Comparison of ENCODE assay signal across 8 mouse cellular contexts in the genomic region with DNA sequence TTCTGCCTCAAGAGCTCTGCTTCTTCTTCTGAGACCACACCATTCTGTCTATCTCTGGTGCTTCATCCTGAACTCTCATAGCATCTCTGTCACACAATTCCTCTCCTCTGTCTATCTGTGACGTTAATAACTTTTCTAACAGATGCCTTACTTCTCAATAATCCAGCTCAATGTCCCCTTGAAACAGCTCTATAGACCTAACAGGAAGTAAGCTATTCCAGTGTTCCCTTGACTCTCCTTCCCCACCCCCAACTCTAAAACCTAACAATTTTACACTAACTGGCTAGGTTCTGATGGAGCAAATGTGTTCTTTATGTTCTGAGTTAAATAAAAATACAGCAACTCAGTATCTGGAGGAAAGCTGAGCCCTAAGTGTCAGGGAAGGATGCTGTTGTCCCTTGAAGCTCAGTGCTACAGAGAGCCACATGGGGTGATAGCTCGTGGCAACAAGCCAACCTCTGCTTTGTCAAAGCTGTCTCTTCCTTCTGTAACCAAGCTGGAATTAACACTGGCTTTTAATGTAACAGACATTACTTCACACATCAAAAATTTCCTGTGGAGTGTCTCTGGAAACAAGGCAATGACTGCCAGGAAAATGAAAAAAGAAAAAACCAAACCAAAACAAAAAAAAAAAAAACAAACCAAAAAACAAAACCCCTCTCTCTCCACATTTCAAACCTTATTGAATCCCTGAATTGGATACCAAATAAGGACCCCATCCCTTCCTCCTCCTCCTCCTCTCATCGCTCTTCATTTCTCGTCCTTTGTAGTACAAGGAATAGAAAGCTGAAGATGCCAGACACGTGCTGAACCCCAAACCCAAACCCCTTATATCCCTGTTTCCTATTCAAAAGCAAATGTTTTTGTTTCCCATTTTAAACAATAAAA.
DNase-seq lines count a peak whose midpoint lies in the region; ATAC-seq lines count a peak whose summit lies in the region.

No protein-coding gene starts in this region.

- DNase-seq in adrenal gland, postnatal 25 days: peak; percentile 23
- no peak for DNase-seq in adrenal gland, postnatal 4 days (ENCODE audit: low spot score in 2 of 2)
- peak; percentile 45 for DNase-seq in midbrain, embryonic 11.5 days (ENCODE audit: low spot score, missing footprints)
- no peak for DNase-seq in midbrain, embryonic 10.5 days (ENCODE audit: low spot score)
- peak; percentile 46 for DNase-seq in heart, postnatal 25 days (ENCODE audit: low spot score)
- peak; percentile 65 for DNase-seq in lung, postnatal 14 days
- DNase-seq in thymus, adult 18-20 months: no peak

- no peaks in the 10 kb centered on the region for H3K36me3 ChIP-seq in midbrain, embryonic 11.5 days (ENCODE audit: control insufficient read depth, insufficient read depth, low read length)
- 0 out of 2 replicates have a peak, but pooled peaks cover 10% of the 10 kb centered on the region for H3K36me3 ChIP-seq in midbrain, embryonic 10.5 days

- intact Hi-C loops in heart, postnatal 25 days (cut with DNase I): no loop called here

- 69% methylated on average over 5 of the region's 5 CpGs for WGBS in midbrain, embryonic 11.5 days
- whole genome bisulfite sequencing in midbrain, embryonic 10.5 days: 78% methylated on average over 5 of the region's 5 CpGs

- H3K9ac ChIP-seq in midbrain, embryonic 11.5 days (ENCODE audit: low read length): no peak overlapping the region

- no peak for ATAC-seq in midbrain, embryonic 11.5 days (ENCODE audit: low FRiP score)
- no peak for ATAC-seq in megakaryocyte-erythroid progenitor cell, adult 5-6 weeks (replicated peaks; ENCODE audit: low FRiP score, low TSS enrichment, poor library complexity, severe bottlenecking)

- no peaks in the 10 kb centered on the region for H3K4me1 ChIP-seq in midbrain, embryonic 11.5 days (ENCODE audit: control insufficient read depth, insufficient read depth, low read length)
- H3K4me1 ChIP-seq in midbrain, embryonic 10.5 days: no peaks in the 10 kb centered on the region

- no peaks in the 10 kb centered on the region for H3K9me3 ChIP-seq in midbrain, embryonic 11.5 days (ENCODE audit: control insufficient read depth, low read length)
- no peaks in the 10 kb centered on the region for H3K9me3 ChIP-seq in midbrain, embryonic 10.5 days (replicated peaks)

- no peaks in the 10 kb centered on the region for H3K27me3 ChIP-seq in midbrain, embryonic 11.5 days (ENCODE audit: control insufficient read depth, insufficient read depth, low read length)
- no peaks in the 10 kb centered on the region for H3K27me3 ChIP-seq in midbrain, embryonic 10.5 days (ENCODE audit: low read depth, poor library complexity, severe bottlenecking)

- H3K4me2 ChIP-seq in midbrain, embryonic 11.5 days: no peak overlapping the region

- H3K4me3 ChIP-seq in midbrain, embryonic 11.5 days (ENCODE audit: low read depth, low read length): no peak overlapping the region
- H3K4me3 ChIP-seq in midbrain, embryonic 10.5 days: no peak overlapping the region

- no peak overlapping the region for H3K27ac ChIP-seq in midbrain, embryonic 11.5 days (ENCODE audit: low read depth, low read length)
- no peak overlapping the region for H3K27ac ChIP-seq in midbrain, embryonic 10.5 days (replicated peaks)

Comparison
In these comparisons a context has a peak if more than half of its experiments do, and no peak if none do; other contexts are left out.
1. DNase-seq: peak in adrenal gland, postnatal 25 days (single experiment), midbrain, embryonic 11.5 days (single experiment), heart, postnatal 25 days (single experiment) and lung, postnatal 14 days (single experiment); none in adrenal gland, postnatal 4 days (0 of 2), midbrain, embryonic 10.5 days (single experiment) and thymus, adult 18-20 months (0 of 2).